Mouse (Mus musculus) limb, embryonic 13.5 days (tissue): ENCODE results near the gene Tex264. TPM values are rescaled to one million over a fixed set of nuclear protein-coding genes. Genes with fewer than 3 reads are reported as not detected.

Experiments
- ATAC-seq: fragments of 200-750 bp; cut with Nextera tagmentation; 2 replicates; pipeline ENCODE4 v1.8.0; 2017; ENCODE audit warnings: low read depth, moderate number of reproducible peaks, moderate TSS enrichment; ENCODE audit not compliant: low FRiP score
- H3K27ac ChIP-seq: fragments of 300-500 bp; sonication (generic); 2 replicates; pipeline ENCODE4 v1.5.1; 2015; ENCODE audit warnings: inconsistent platforms, mild to moderate bottlenecking, moderate library complexity
- H3K27me3 ChIP-seq: fragments of 300-500 bp; sonication (generic); 2 replicates; pipeline ENCODE4 v1.6.1; 2015; ENCODE audit warnings: mild to moderate bottlenecking, inconsistent platforms
- H3K36me3 ChIP-seq: fragments of 300-500 bp; sonication (generic); 2 replicates; pipeline ENCODE4 v1.6.1; 2015; ENCODE audit warnings: inconsistent platforms, mild to moderate bottlenecking, moderate library complexity
- H3K4me1 ChIP-seq: fragments of 300-500 bp; sonication (generic); 2 replicates; pipeline ENCODE4 v1.6.1; 2015; ENCODE audit warnings: inconsistent platforms
- H3K4me2 ChIP-seq: fragments of 300-500 bp; sonication (generic); replicated peaks from 2 replicates; pipeline ENCODE4 v1.6.1; 2015; ENCODE audit warnings: inconsistent platforms, mild to moderate bottlenecking, moderate library complexity
- H3K4me3 ChIP-seq: fragments of 300-500 bp; sonication (generic); 2 replicates; pipeline ENCODE4 v1.5.1; 2015; ENCODE audit warnings: moderate library complexity, mild to moderate bottlenecking, inconsistent platforms
- H3K9ac ChIP-seq: fragments of 300-500 bp; sonication (generic); 2 replicates; pipeline ENCODE4 v1.6.1; 2015; ENCODE audit warnings: mild to moderate bottlenecking, inconsistent platforms
- H3K9me3 ChIP-seq: fragments of 300-500 bp; sonication (generic); 2 replicates; pipeline ENCODE4 v1.6.1; 2016; ENCODE audit warnings: inconsistent platforms
- WGBS: fragments of 180-500 bp; shearing (Covaris S2); methylation state at CpG from one replicate; pipeline ENCODE4 v1.1.7; 2015; 5-methylcytosine and 5-hydroxymethylcytosine counted together
- polyA plus RNA-seq: library from polyadenylated mRNA; unstranded; fragments of >200 nt; fragmentation: Nextera tagmentation; extraction: Ambion mirVana; gene quantifications from 2 replicates; pipeline ENCODE4 v1.2.1, GENCODE M21; 2015

The Tex264 gene
- 55.7 and 61.5 TPM in 2 replicates for polyA plus RNA-seq

DNA sequence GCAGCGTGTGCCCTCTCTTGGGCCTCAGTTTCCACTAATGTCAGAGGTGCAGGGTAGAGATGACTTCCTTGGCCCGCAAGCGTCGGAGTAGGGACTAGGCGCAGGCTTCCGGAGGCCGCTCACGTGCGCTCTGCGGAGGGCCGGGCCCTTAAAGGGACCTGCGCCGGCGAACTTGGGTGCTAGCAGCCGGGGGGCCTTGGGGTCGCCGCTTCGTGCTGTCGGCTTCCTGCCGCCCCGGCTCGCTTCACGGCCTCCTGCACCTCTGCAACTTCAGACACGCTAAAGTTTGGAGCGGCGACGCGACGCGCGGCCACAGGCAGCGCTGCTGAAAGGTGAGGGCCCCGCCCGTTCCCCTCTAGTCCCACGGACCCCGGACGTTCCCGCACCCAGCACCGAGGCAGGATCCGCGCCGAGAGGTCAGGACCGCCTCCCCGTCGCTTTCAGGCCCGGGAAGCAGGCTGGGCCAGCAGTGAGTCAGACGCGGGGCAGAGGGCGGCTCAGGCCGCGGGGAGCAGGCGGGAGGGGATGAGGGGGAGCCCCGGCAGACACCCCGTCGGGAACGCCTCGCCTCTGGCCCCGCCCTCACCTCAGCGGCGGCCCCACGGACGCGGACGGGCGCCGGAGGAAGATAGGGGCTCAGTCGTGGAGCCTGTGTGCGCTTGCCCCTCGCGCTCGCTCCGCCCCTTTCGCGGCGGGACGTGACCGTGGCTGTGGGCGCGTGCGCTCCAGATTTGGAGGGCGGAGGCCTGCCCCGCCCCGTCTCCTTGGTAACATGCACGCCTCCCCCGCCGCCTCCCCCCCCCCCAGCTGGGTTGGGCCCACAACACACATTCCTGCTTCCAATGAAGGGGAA lies at the start of gene Tex264:
TSS of gene Tex264 (minus strand) at position 679 of the 853 bp plus-strand sequence.
- Histone ChIP-seq H3K4me2 (peak within 1 kb of the TSS; percentile 94), H3K9me3 (no peaks in the 10 kb centered on the region), H3K4me1 (peaks cover 22% of the 10 kb centered on the region), H3K4me3 (peak within 1 kb of the TSS; percentile 73), H3K27ac (peak within 1 kb of the TSS; percentile 83), H3K9ac (peak within 1 kb of the TSS; percentile 79), H3K36me3 (peaks cover 17% of the 10 kb centered on the region), H3K27me3 (no peaks in the 10 kb centered on the region)
- under 1% methylated on average over 79 of the region's 86 CpGs for WGBS
- ATAC-seq: peak; percentile 92

DNA sequence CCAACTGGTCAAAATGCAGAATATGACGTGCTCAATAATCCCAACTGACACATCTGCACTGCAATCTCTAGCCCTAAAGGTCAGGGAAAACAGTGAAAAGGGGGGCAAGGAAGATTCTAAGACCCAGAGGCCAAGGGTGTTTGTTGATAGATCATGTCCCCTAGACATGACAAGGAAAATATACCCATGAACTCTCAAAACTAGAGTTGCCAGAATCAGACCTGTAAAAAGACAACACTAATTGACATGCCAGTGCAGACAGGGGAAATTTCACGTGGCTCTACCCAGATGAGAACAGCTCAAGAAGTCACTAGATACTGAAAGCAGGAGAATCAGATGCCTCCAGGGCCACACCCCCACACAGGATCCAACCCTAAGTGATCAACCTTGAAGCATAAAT lies 48.0 kb upstream of the Tex264 start:
- Histone ChIP-seq H3K4me2 (no peak overlapping the region), H3K27ac (no peak overlapping the region), H3K9me3 (no peaks in the 10 kb centered on the region), H3K4me1 (no peaks in the 10 kb centered on the region), H3K27me3 (no peaks in the 10 kb centered on the region), H3K9ac (no peak overlapping the region), H3K4me3 (no peak overlapping the region), H3K36me3 (peaks cover 7% of the 10 kb centered on the region; the same call in 1 of the 2 replicates)
- WGBS: 88% methylated on average over 2 of the region's 2 CpGs
- ATAC-seq: no peak

DNA sequence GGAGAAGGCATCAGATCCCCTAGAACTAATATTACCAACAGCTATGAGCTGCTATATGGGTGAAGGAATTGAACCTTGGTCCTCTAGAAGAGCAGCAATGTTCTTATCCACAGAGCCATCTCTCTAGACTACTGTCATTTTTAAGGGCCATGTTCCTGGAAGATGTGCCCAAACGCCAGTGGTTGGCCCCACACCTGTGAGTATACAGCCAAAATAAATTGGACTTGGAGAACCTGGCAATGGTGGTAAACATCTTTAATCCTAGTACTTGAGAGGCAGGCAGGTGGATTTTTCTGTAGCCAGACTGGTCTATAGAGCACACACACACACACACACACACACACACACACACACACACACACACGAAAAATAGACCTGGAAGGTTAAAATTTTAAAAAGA lies 43.7 kb upstream of the Tex264 start:
- Histone ChIP-seq H3K4me2 (no peak overlapping the region), H3K9me3 (no peaks in the 10 kb centered on the region), H3K9ac (no peak overlapping the region), H3K4me1 (no peaks in the 10 kb centered on the region), H3K27ac (no peak overlapping the region), H3K27me3 (no peaks in the 10 kb centered on the region), H3K4me3 (no peak overlapping the region), H3K36me3 (no peaks in the 10 kb centered on the region)
- WGBS: 82% methylated on average over 2 of the region's 2 CpGs
- no peak for ATAC-seq

DNA sequence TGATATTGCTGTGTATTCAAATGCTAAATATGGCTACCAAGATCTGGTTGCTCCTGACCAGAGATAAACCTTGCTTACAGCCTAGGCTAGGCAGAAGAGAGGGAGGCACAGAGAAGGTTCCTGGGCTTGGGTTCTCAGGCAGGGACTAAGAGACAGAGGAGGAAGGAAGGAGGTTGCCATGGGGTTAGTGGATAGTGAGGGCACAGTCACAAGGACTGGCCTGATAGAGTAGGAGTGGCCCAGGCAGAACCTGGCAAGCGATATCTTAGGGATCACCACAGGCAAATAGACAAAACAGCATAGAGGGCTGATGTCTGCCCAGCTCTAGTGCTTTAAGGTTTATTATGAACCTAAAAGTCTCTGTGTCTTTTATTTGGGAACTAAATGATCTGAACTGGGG lies 41.2 kb upstream of the Tex264 start:
- no peaks in the 10 kb centered on the region for H3K27me3 ChIP-seq
- no peak overlapping the region for H3K4me3 ChIP-seq
- no peaks in the 10 kb centered on the region for H3K9me3 ChIP-seq
- no peak overlapping the region for H3K9ac ChIP-seq
- H3K4me2 ChIP-seq: no peak overlapping the region
- 89% methylated on average over 1 of the region's 1 CpGs for WGBS
- ATAC-seq: no peak
- peaks cover 5% of the 10 kb centered on the region; the same call in 1 of the 2 replicates for H3K36me3 ChIP-seq
- H3K27ac ChIP-seq: no peak overlapping the region
- no peaks in the 10 kb centered on the region for H3K4me1 ChIP-seq

DNA sequence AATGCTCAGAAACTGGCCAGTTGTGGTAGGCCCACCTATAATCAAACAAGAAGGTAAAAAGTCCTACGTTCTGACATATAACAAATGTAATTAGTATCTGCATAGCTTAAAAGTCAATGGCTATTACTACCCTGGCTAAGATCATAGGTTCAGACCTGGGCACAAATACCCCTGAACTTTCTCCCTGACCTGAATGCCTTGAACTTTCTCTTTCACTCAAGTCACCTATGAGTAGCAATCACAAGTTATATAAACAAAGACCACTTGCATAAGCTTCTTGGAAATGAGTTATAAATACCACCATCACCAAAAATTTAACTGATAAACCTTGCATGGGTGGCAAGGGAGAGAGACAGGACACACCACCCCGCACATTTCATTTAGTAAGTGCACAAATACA lies 39.7 kb upstream of the Tex264 start:
- no peaks in the 10 kb centered on the region for H3K27me3 ChIP-seq
- ATAC-seq: no peak
- 90% methylated on average over 2 of the region's 2 CpGs for WGBS

DNA sequence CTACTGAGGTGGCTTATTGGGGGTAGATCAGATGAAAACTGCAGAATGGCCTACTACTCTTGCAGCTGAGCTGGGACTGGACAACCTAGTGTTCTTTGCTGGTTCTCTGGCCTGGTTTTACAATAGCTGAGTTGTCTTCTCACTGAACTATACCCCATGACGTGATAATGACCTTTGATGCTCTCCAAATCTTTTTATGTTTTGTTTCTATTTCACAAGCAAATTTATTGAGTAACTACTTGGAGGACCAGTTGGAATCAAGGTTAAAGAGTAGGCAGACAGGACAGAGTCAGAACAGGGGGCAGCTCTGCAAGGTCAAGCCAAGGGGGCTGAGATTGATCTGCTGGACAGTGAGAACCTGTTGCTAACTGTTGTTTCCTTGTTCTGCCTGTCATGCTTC lies 39.1 kb upstream of the Tex264 start:
- WGBS: 86% methylated on average over 1 of the region's 1 CpGs
- no peak overlapping the region for H3K9ac ChIP-seq
- no peaks in the 10 kb centered on the region for H3K4me1 ChIP-seq
- H3K4me2 ChIP-seq: no peak overlapping the region
- H3K36me3 ChIP-seq: peaks cover 15% of the 10 kb centered on the region
- no peak overlapping the region for H3K4me3 ChIP-seq
- no peak overlapping the region for H3K27ac ChIP-seq
- H3K9me3 ChIP-seq: no peaks in the 10 kb centered on the region
- no peaks in the 10 kb centered on the region for H3K27me3 ChIP-seq
- no peak for ATAC-seq

More for the DNA sequence above, 39.7 kb upstream of the Tex264 start:
- Histone ChIP-seq H3K9me3 (no peaks in the 10 kb centered on the region), H3K4me1 (no peaks in the 10 kb centered on the region), H3K27ac (no peak overlapping the region), H3K36me3 (peaks cover 9% of the 10 kb centered on the region), H3K4me2 (no peak overlapping the region), H3K4me3 (no peak overlapping the region), H3K9ac (no peak overlapping the region)

DNA sequence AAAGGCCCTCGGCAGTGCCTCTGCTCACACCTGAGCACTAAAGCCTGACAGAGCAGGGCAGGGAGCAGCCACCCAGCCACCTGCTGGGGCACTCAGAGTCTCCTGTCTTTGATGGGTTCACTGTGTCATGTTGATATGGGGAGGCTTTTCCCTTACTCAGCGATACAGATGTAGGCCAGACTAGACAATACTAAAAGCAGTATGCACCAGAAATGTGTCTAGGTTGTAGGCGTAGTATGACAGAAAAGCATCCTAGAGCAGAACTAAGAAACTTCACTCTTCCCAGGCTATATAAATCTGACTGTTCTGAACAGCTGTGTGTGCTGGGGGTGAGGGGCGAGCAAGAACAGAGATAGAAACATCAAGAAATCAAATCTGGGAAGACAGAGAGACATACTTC lies 31.0 kb upstream of the Tex264 start:
- Histone ChIP-seq H3K9me3 (no peaks in the 10 kb centered on the region), H3K27me3 (no peaks in the 10 kb centered on the region), H3K4me2 (no peak overlapping the region), H3K36me3 (peaks cover 77% of the 10 kb centered on the region), H3K9ac (no peak overlapping the region), H3K4me3 (no peak overlapping the region), H3K4me1 (no peaks in the 10 kb centered on the region), H3K27ac (no peak overlapping the region)
- 97% methylated on average over 4 of the region's 4 CpGs for WGBS
- no peak for ATAC-seq

DNA sequence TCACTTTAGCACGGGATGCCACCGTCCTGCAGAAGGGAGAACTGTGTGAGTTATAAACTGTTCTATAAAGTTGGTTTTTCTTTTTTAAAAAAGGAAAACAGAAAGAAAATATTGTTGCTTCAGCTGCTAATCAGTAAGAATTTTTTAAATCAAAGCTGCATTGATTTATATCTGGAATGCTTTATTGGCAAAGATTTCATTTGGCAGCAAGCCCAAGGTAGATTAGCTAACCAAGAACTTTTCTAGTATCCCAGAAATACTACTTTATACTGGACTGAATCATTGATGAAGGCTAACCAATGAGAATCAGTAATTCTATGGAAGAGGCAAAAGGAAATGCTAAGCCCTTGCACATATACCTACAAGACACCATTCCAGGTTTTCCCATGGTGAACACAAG lies 30.5 kb upstream of the Tex264 start:
- no peaks in the 10 kb centered on the region for H3K9me3 ChIP-seq
- H3K27ac ChIP-seq: no peak overlapping the region
- no peaks in the 10 kb centered on the region for H3K4me1 ChIP-seq
- H3K27me3 ChIP-seq: no peaks in the 10 kb centered on the region
- WGBS: 92% methylated on average over 2 of the region's 2 CpGs
- peaks cover 79% of the 10 kb centered on the region for H3K36me3 ChIP-seq
- no peak overlapping the region for H3K9ac ChIP-seq
- H3K4me3 ChIP-seq: no peak overlapping the region
- no peak for ATAC-seq
- H3K4me2 ChIP-seq: no peak overlapping the region

DNA sequence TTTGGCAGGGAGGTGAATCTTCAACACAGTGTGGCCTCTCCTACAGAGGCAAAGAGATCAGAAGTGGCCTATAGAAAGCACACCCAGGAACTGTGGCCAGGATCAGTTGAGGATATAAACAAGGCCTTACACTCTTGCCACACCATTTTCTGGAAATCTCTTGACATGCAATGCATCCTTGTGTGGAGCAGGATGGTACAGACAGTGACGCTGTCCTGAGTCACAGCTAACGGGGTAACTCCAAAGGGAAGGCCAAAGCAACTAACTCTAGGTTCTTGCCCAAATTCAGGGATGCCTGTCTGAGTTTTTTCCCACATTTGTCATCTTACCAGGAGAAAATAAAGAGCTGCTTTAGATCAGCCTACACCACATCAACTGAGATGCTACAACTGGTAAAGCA lies 26.7 kb upstream of the Tex264 start:
- 98% methylated on average over 2 of the region's 2 CpGs for WGBS
- ATAC-seq: no peak
- H3K9me3 ChIP-seq: no peaks in the 10 kb centered on the region

DNA sequence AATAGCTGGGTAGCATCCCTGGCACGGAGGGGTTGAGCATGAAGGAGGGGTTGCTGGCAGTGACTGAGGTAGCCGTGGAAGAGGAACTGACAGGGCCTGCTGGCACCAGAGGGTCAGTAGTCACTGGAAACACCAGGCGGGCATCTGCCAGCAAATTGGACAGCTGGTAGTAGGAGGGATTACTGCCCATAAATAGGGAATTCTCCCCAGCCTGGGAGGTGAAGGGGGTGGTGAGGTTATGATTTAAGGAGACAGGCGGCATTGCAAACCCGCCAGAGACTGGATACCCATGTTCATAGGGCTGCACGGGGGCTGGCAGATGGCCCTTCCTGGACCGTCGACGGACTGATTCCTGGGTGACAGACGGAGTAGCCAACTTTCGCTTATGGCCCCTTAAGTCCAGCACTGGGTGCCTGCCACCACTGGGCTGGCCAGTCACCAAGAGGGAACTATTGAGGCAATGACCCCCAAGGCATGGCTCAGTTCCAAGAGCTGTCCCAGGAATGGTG lies 7.3 kb upstream of the Tex264 start:
- Histone ChIP-seq H3K4me1 (no peaks in the 10 kb centered on the region), H3K4me3 (no peak overlapping the region), H3K27ac (no peak overlapping the region), H3K9ac (no peak overlapping the region), H3K4me2 (no peak overlapping the region), H3K36me3 (peaks cover 55% of the 10 kb centered on the region), H3K9me3 (no peaks in the 10 kb centered on the region), H3K27me3 (no peaks in the 10 kb centered on the region)
- 95% methylated on average over 11 of the region's 11 CpGs for WGBS
- no peak for ATAC-seq

More for the DNA sequence above, 26.7 kb upstream of the Tex264 start:
- no peak overlapping the region for H3K27ac ChIP-seq
- no peak overlapping the region for H3K4me2 ChIP-seq
- H3K4me1 ChIP-seq: no peaks in the 10 kb centered on the region
- H3K27me3 ChIP-seq: no peaks in the 10 kb centered on the region
- H3K4me3 ChIP-seq: no peak overlapping the region
- no peak overlapping the region for H3K9ac ChIP-seq
- peaks cover 81% of the 10 kb centered on the region for H3K36me3 ChIP-seq

DNA sequence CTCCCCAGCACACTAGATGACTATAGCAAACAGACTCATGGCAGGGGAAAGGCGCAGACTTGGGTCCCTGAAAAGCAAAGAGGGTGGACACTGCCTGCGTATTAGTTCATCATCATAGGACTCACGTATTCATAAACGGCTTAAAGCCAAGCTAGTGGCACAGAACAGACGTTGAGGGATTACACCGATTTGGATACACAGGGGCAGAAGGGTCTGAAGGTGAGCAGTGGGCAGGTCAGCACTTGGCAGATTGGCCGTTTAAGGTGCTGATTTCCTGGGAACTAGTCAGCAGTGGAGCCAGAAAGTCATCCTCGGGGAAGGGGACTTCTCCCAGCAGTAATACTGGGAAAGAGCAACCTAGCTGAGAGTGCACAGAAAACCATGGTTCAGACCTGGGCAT lies 3.1 kb upstream of the Tex264 start:
- H3K4me2 ChIP-seq: no peak overlapping the region
- peaks cover 20% of the 10 kb centered on the region for H3K36me3 ChIP-seq
- no peak overlapping the region for H3K27ac ChIP-seq
- 85% methylated on average over 8 of the region's 8 CpGs for WGBS
- H3K9me3 ChIP-seq: no peaks in the 10 kb centered on the region
- no peaks in the 10 kb centered on the region for H3K27me3 ChIP-seq
- H3K9ac ChIP-seq: no peak overlapping the region
- peaks cover 21% of the 10 kb centered on the region for H3K4me1 ChIP-seq
- no peak overlapping the region for H3K4me3 ChIP-seq
- ATAC-seq: no peak

DNA sequence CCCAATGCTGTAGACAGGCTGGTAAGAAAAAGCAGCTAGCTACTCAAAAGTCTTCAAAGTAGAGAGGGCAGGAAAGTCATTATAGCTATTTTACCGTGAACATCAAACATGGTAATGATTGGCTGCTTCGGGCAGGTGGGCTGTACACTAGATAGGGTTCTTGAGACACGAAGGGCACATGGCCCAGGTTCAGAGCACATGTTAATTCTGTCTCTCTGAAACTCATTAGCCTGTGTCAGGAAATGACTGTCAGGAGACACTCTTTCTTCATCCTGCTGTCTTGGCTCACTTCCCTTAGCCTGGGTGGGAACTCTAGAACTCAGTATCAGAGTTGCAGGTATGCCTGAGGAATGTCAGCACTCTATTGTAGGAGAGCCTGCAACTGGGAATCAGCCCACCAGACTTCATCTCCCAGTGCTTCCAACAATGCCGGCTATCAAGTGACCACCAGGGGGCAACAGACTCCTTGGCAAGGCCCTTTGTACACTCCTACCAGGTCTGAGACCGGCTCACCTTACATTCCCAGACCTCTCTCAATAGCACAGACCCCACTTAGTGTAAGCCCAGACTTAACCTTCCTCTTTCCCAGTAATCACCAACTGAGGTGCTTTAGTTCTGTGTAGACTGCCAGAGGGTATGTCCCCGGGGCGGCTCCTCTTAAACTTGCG lies 1.4 kb upstream of the Tex264 start:
- no peaks in the 10 kb centered on the region for H3K9me3 ChIP-seq
- peaks cover 3% of the 10 kb centered on the region for H3K36me3 ChIP-seq
- H3K27ac ChIP-seq: no peak overlapping the region; the same call in 1 of the 2 replicates
- no peak overlapping the region for H3K4me3 ChIP-seq
- no peak overlapping the region for H3K9ac ChIP-seq
- ATAC-seq: peak; percentile 38
- H3K4me2 ChIP-seq: peak overlapping the region; percentile 38
- WGBS: 27% methylated on average over 8 of the region's 8 CpGs
- H3K27me3 ChIP-seq: no peaks in the 10 kb centered on the region
- peaks cover 22% of the 10 kb centered on the region for H3K4me1 ChIP-seq
